Mouse (Mus musculus): ENCODE data around the gene Smarca4.
"Not testable (repeated sequence)": the region's sequence is repeated elsewhere in the genome, so short reads cannot be mapped to it uniquely, and the experiment has no call there.

Gene Smarca4

GRCm38 (mm10) chr9:21615617-21616231 lies at the start of gene Smarca4:
Gene Smarca4 (plus strand): TSS chr9:21616169.
- peak; percentile 100 for DNase-seq (ENCODE audit: low read depth, low spot score)

GRCm38 (mm10) chr9:21566538-21566937 lies 49.4 kb upstream of the Smarca4 start:
- no peak for DNase-seq (ENCODE audit: low read depth, low spot score)

- DNase-seq (ENCODE audit: low read depth, low spot score) = no peak
These were observed 48.9 kb upstream of the Smarca4 start for GRCm38 (mm10) chr9:21567051-21567450.

- no peak for DNase-seq (ENCODE audit: low read depth, low spot score)
These were observed 47.2 kb upstream of the Smarca4 start for GRCm38 (mm10) chr9:21568657-21569255.

GRCm38 (mm10) chr9:21574012-21574801 lies 41.8 kb upstream of the Smarca4 start:
- DNase-seq (ENCODE audit: low read depth, low spot score) = no peak

GRCm38 (mm10) chr9:21575253-21575652 lies 40.7 kb upstream of the Smarca4 start:
- no peak for DNase-seq (ENCODE audit: low read depth, low spot score)

- no peak for DNase-seq (ENCODE audit: low read depth, low spot score)
These were observed 39.7 kb upstream of the Smarca4 start for GRCm38 (mm10) chr9:21576286-21576685.

GRCm38 (mm10) chr9:21578226-21578625 lies 37.7 kb upstream of the Smarca4 start:
- DNase-seq (ENCODE audit: low read depth, low spot score) = no peak

- DNase-seq (ENCODE audit: low read depth, low spot score) = no peak
These were observed 30.6 kb upstream of the Smarca4 start for GRCm38 (mm10) chr9:21585401-21585800.

- DNase-seq (ENCODE audit: low read depth, low spot score) = no peak
These were observed 28.2 kb upstream of the Smarca4 start for GRCm38 (mm10) chr9:21587678-21588349.

GRCm38 (mm10) chr9:21588350-21588749 lies 27.6 kb upstream of the Smarca4 start:
- no peak for DNase-seq (ENCODE audit: low read depth, low spot score)

- DNase-seq (ENCODE audit: low read depth, low spot score) = no peak
These were observed 26.4 kb upstream of the Smarca4 start for GRCm38 (mm10) chr9:21589538-21589937.

- no peak for DNase-seq (ENCODE audit: low read depth, low spot score)
These were observed 24.7 kb upstream of the Smarca4 start for GRCm38 (mm10) chr9:21591127-21591830.

- DNase-seq (ENCODE audit: low read depth, low spot score) = no peak
These were observed 23.9 kb upstream of the Smarca4 start for GRCm38 (mm10) chr9:21591831-21592702.

- DNase-seq (ENCODE audit: low read depth, low spot score) = peak; percentile 95
These were observed 23.3 kb upstream of the Smarca4 start, which contains the start of the genes Timm29 and Yipf2 for GRCm38 (mm10) chr9:21592703-21593121. Gene Timm29 (plus strand): TSS chr9:21592722. Gene Yipf2 (minus strand): TSS chr9:21592828.

- DNase-seq (ENCODE audit: low read depth, low spot score) = peak; percentile 73
These were observed 22.7 kb upstream of the Smarca4 start for GRCm38 (mm10) chr9:21593122-21593721.

GRCm38 (mm10) chr9:21594350-21594749 lies 21.6 kb upstream of the Smarca4 start:
- not testable (repeated sequence) for DNase-seq (ENCODE audit: low read depth, low spot score)

GRCm38 (mm10) chr9:21594838-21595237 lies 21.1 kb upstream of the Smarca4 start:
- no peak for DNase-seq (ENCODE audit: low read depth, low spot score)

GRCm38 (mm10) chr9:21598198-21598597 lies 17.8 kb upstream of the Smarca4 start:
- peak; percentile 70 for DNase-seq (ENCODE audit: low read depth, low spot score)

GRCm38 (mm10) chr9:21600186-21600585 lies 15.8 kb upstream of the Smarca4 start:
- DNase-seq (ENCODE audit: low read depth, low spot score) = no peak
